Mouse (Mus musculus): ENCODE measurements around the gene Pcsk1.

Gene Pcsk1

DNA sequence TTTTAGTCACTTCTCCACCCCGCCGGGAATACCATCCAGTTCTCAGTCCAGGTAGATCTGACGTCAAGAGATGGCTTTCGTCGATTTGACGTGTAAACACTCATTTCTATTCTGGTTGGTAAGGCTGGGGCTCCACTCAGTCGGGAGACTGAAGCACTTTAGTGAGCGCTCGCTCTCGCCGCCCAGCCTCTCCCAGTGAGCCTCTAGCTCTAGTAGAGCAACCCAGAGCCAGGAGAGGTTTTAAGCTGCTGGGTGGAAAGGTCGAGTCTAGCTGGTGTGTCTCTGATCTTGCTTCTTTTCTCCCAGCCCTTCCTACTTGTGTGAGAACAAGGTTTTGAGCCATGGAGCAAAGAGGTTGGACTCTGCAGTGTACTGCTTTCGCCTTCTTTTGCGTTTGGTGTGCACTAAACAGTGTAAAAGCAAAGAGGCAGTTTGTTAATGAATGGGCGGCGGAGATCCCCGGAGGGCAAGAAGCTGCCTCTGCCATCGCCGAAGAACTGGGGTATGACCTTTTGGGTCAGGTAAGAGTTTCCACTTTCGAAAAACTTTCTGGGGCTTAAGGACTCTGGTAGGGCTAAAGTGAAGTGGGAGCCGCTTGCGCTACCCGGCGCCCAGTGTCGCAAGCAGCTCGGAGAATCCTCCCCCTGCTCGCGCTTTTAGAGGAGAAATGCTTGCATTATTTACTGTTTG is at the start of gene Pcsk1:
TSS of gene Pcsk1 (plus strand) at position 106 of the 690 bp plus-strand sequence.
- no peak for DNase-seq (ENCODE audit: low spot score)

DNA sequence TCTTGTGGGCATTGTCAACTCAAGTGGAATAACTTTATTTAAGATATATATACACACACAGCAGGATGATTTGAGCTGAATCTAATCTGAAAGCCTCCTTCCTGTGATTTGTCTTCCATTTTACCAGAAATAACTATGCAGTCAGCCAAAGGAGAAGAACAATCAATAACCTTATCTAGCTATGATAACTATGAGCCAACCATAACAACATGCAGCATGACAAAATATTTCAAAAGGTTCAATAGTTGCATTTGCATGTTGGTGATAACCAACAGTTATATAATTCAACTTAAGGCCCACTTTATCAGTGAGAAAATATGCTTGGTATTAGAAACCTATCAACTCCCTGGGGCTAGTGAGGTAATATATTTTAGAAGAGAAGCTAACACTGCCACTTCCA is 30.8 kb upstream of the Pcsk1 start:
- DNase-seq (ENCODE audit: low spot score) = no peak

DNA sequence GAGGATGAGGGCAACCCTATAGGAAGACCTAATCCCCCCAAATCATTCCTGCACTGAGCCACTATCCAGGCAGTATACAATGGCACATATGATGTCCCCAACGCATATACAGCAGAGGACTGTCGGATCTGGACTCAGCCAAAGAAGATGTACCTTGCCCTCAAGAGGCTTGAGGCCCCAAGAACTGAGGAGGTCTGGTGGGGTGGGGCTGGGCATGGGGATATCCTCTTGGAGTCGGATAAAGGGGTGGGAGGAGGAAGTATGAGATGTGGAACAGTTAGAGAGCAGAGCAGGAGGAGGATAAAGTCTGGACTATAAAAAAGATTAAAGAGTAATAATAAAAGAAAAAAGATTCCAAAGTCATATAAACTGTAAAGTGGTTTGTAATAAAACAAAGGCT is 25.7 kb upstream of the Pcsk1 start:
- no peak for DNase-seq (ENCODE audit: low spot score)

DNA sequence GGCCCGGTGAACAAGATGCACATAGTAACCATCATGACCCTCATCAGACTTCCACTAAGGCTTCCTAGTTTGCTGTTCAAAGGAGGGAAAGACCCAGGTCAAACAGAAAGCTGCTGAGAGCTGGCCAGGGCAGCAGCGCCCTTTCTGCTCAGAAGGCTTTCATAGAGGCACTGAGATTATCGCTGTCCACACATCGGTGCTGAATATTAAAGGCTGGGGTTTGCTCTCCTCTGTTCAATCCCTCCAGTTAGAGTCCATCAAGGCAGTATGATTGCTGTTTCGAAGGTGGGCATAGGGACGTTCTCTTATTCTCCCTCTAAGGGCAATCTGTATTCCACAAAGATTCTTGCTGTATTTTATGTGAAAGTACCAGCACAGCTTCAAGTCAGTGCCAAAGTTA is 1.0 kb upstream of the Pcsk1 start:
- DNase-seq (ENCODE audit: low spot score) = no peak

DNA sequence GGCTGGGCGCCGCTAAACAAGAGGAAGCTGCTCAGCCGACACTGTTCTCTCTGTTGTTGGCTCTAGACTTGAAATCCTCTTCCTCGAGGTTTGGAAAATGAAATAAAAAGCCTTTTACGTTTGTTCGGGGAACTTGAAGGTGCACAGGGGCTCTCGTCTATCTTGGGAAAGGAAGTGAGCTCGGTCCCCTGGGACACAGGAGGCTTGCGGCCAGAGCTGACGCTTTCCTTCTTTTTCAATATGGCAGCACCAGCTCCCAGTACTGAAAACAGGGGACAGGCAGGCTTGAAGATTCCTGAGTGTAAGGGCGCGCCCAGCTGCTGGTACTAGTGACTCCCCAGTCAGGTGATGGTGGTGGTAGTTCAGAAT is 769 bp downstream of the Pcsk1 start:
- no peak for DNase-seq (ENCODE audit: low spot score)

DNA sequence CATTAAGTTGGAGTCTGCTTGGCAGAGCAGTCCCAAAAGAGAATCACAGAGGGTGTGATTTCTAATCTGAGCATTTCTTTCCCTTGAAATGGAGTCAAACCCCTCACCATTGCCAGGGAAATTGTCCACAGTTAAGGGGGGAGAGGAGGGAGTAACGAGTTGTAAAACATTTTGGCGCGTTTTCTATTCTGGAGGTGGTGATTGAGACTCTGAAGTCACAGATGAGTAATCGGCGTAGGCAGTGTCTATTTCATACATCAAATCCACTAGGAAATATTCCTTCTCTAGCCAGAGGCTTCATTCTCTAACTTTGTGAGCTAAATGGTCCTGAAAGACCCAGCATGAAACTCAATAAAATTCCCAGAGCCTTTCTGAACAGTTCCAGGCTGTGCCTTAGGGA is 1.4 kb downstream of the Pcsk1 start:
- no peak for DNase-seq (ENCODE audit: low spot score)

DNA sequence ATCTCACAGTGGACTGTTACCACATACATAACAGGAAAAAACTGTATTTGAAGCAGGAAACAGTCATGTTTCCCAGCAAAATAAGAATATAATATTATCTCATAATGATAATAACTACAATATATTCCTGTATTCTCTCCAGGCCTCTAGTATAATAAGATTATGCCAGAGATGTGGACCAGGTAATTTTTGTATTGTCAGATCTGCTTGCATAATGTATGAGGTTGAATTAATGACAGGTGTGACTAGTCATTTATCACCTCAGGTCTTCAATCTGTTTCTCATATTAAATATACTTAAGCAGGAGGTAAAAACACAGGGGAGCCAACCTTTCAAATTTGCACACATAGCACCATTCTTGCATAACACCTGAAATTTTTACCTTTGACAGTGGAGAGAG is 5.9 kb downstream of the Pcsk1 start:
- DNase-seq (ENCODE audit: low spot score) = no peak

DNA sequence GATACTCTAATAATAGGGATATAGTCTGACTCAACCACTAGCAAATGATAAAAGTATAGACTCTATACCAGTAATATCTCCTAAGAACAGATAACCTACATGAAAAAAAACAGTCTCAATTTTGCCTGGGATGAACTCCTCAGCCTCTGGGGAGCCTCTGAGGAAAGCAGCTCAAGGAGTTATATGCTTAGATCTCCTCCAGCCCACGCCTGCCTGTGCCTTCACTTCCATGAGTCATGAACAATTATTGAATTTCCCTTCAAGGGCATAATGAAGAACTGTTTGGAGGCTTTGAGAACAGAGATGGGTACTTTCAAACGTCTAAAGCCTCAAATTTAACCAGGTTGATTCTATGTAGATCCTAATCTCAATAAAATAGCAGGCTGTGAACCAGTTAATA is 23.5 kb downstream of the Pcsk1 start:
- DNase-seq (ENCODE audit: low spot score) = no peak

DNA sequence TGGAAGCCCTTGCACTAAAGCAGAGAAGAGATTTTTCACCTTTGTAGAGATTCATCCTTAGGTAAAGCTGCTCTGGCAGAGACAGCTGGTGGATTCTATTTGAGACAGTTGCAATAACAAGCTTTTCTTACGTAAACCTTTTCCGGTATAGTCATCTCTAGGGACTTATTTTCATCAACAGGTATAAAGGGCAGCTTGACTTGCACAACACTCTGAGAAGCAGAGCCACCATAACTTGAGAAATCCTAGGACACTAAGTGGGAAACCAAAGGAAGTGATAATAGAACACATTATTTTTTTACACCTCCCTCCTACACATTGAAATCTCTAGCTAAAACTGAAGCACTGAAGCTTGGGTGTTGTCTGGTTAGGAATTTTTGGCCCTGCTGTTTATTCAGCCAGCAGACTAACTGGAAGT is 24.4 kb downstream of the Pcsk1 start:
- no peak for DNase-seq (ENCODE audit: low spot score)

DNA sequence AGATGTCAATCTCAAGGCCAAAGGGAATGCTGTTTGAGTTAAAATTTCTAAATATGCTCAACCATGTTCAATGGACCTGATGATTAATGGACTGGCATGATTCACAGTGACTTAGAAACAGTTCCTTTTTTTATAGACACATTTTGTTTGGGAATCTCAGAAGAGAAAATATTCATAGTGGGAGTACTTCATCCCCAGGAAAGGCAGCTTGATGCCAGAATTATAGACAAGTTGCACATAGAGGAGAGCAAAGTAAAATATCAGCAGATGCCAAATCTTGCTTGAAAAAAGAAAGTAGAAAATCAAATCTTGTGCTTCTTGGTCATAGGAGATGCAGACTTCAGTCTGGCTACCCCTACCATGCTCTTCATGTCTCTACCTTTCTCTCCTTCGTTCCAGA is 25.2 kb downstream of the Pcsk1 start:
- no peak for DNase-seq (ENCODE audit: low spot score)

DNA sequence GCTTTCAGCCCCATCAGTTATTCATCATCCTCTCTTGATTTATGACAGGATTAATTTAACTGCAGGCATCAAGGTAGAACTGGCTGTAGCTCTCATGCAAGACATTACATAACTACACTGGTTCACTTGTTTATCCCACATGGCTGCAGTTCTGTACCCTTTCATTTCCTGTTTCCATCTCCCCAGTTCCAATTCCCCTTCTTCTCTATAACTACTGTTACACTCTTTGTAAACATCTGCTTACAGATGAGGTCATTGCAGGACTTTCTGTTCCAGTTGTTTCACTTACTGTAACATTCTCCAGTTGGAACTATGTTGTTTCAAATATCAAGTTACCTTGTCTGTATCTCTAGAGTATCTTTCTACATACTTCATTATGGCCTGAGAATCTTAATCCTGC is 46.2 kb downstream of the Pcsk1 start:
- no peak for DNase-seq (ENCODE audit: low spot score)

DNA sequence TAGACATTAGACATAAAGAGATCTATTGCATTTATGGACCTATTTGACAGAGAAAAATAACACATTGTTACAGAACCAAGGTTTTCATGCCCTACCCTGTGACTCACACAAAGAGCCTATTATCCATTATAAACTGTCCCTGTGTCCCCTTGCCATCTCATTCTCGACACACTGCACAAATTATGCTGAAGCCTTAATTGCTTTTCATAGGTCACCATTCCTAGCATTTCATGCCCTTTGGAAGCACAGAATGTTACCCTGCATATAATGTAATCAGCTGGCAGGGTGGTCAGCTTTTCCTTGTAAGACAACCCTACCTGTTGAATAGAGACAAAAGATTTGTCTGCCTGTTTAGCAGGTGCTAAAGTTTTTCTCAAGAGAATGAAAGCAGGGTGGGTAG is 71.0 kb downstream of the Pcsk1 start:
- no peak for DNase-seq (ENCODE audit: low spot score)

DNA sequence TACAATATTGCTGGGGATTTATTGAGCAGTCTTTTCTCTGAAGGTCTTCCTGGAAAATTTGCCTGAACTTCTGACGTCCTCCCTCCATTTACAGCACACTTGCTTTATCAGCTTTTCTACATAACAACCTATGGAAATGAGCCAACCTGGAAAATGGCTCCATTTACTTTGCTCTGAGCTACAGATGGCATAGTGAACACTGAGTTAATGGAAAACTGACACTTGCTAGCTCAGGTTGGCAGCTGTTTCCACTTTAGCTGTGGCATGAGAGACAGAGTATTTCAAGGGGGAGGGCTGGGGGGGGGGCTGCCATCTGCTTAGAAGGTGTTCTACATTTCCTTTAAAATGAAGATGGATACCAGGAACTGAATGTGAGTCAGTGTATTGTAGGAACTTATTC is 73.8 kb downstream of the Pcsk1 start:
- DNase-seq (ENCODE audit: low spot score) = no peak
